Mouse (Mus musculus): ENCODE measurements around the gene Hmg20b. TPM values are rescaled to one million over a fixed set of nuclear protein-coding genes. Genes with fewer than 3 reads are reported as not detected.

Hmg20b gene
- polyA plus RNA-seq, 1 experiment = 80.2 TPM

Other genes with a start within 250 kb of the Hmg20b start
- 126 TPM for gene Map2k2, start 244.6 kb downstream of the Hmg20b start, polyA plus RNA-seq (2012; fragmentation: generic; extraction: Trizol)
- 26.1 TPM for gene Zbtb7a, start 215.3 kb downstream of the Hmg20b start, polyA plus RNA-seq (2012; fragmentation: generic; extraction: Trizol)
- 43.2 TPM for gene Pias4, start 182.6 kb downstream of the Hmg20b start, polyA plus RNA-seq (2012; fragmentation: generic; extraction: Trizol)
- 3,891 TPM for gene Eef2, start 173.8 kb downstream of the Hmg20b start, polyA plus RNA-seq (2012; fragmentation: generic; extraction: Trizol)
- 120 TPM for gene Dapk3, start 167.5 kb downstream of the Hmg20b start, polyA plus RNA-seq (2012; fragmentation: generic; extraction: Trizol)
- 0.12 TPM for gene 4930442H23Rik, start 166.6 kb downstream of the Hmg20b start, polyA plus RNA-seq (2012; fragmentation: generic; extraction: Trizol)
- gene Nmrk2, start 148.4 kb downstream of the Hmg20b start, polyA plus RNA-seq (2012; fragmentation: generic; extraction: Trizol) = 52.3 TPM
- gene Atcay, start 119.6 kb downstream of the Hmg20b start, polyA plus RNA-seq (2012; fragmentation: generic; extraction: Trizol) = 0.11 TPM
- gene Zfr2, start 117.3 kb downstream of the Hmg20b start, polyA plus RNA-seq (2012; fragmentation: generic; extraction: Trizol) = 2.3 TPM
- 0.67 TPM for gene Matk, start 97.5 kb downstream of the Hmg20b start, polyA plus RNA-seq (2012; fragmentation: generic; extraction: Trizol)
- 167 TPM for gene Mrpl54, start 83.5 kb downstream of the Hmg20b start, polyA plus RNA-seq (2012; fragmentation: generic; extraction: Trizol)
- gene Apba3, start 83.5 kb downstream of the Hmg20b start, polyA plus RNA-seq (2012; fragmentation: generic; extraction: Trizol) = 166 TPM
- gene Tjp3, start 58.9 kb downstream of the Hmg20b start, polyA plus RNA-seq (2012; fragmentation: generic; extraction: Trizol) = 0.17 TPM
- 23.3 TPM for gene Pip5k1c, start 57.5 kb downstream of the Hmg20b start, polyA plus RNA-seq (2012; fragmentation: generic; extraction: Trizol)
- gene Cactin, start 29.4 kb downstream of the Hmg20b start, polyA plus RNA-seq (2012; fragmentation: generic; extraction: Trizol) = 31.3 TPM
- gene Tbxa2r, start 21.7 kb downstream of the Hmg20b start, polyA plus RNA-seq (2012; fragmentation: generic; extraction: Trizol) = 0.16 TPM
- 0.10 TPM for gene Gipc3, start 7.2 kb downstream of the Hmg20b start, polyA plus RNA-seq (2012; fragmentation: generic; extraction: Trizol)
- 21.7 TPM for gene Mfsd12, start 7.0 kb upstream of the Hmg20b start, polyA plus RNA-seq (2012; fragmentation: generic; extraction: Trizol)
- gene 4930404N11Rik, start 15.3 kb upstream of the Hmg20b start, polyA plus RNA-seq (2012; fragmentation: generic; extraction: Trizol) = 0.92 TPM
- gene Fzr1, start 28.0 kb upstream of the Hmg20b start, polyA plus RNA-seq (2012; fragmentation: generic; extraction: Trizol) = 42.0 TPM
- gene Dohh, start 33.9 kb upstream of the Hmg20b start, polyA plus RNA-seq (2012; fragmentation: generic; extraction: Trizol) = 103 TPM
- 1.7 TPM for gene Gm48551, start 34.0 kb upstream of the Hmg20b start, polyA plus RNA-seq (2012; fragmentation: generic; extraction: Trizol)
- 0.73 TPM for gene Gm48552, start 38.5 kb upstream of the Hmg20b start, polyA plus RNA-seq (2012; fragmentation: generic; extraction: Trizol)
- gene Smim24, start 42.6 kb upstream of the Hmg20b start, polyA plus RNA-seq (2012; fragmentation: generic; extraction: Trizol) = 0.30 TPM
- gene Nfic, start 105.2 kb upstream of the Hmg20b start, polyA plus RNA-seq (2012; fragmentation: generic; extraction: Trizol) = 115 TPM
- 0.37 TPM for gene Celf5, start 132.2 kb upstream of the Hmg20b start, polyA plus RNA-seq (2012; fragmentation: generic; extraction: Trizol)
- gene Ncln, start 145.9 kb upstream of the Hmg20b start, polyA plus RNA-seq (2012; fragmentation: generic; extraction: Trizol) = 153 TPM
- not detected for gene S1pr4, start 149.7 kb upstream of the Hmg20b start, polyA plus RNA-seq (2012; fragmentation: generic; extraction: Trizol)
- gene Gna15, start 173.7 kb upstream of the Hmg20b start, polyA plus RNA-seq (2012; fragmentation: generic; extraction: Trizol) = not detected
- 58.2 TPM for gene Gna11, start 194.7 kb upstream of the Hmg20b start, polyA plus RNA-seq (2012; fragmentation: generic; extraction: Trizol)
- 639 TPM for gene Aes, start 209.0 kb upstream of the Hmg20b start, polyA plus RNA-seq (2012; fragmentation: generic; extraction: Trizol)
- gene Tle2, start 224.1 kb upstream of the Hmg20b start, polyA plus RNA-seq (2012; fragmentation: generic; extraction: Trizol) = 11.3 TPM

All from myocyte (in vitro differentiated cells).